Mouse (Mus musculus) stomach, postnatal 0 days (tissue): Measurements from ENCODE around the gene Vrk1. TPM values are rescaled to one million over a fixed set of nuclear protein-coding genes. Genes with fewer than 3 reads are reported as not detected.

Source experiments
- ATAC-seq: fragments of 200-750 bp; cut with Nextera tagmentation; 2 replicates; pipeline ENCODE4 v1.8.0; 2017; ENCODE audit not compliant: low FRiP score, low TSS enrichment
- DNase-seq: peaks from one replicate; pipeline ENCODE4 v3.0.0-alpha.2; 2016; ENCODE audit warnings: low spot score
- H3K27ac ChIP-seq: fragments of 300-500 bp; sonication (generic); replicated peaks from 2 replicates; pipeline ENCODE4 v1.5.1; 2014; ENCODE audit warnings: mild to moderate bottlenecking, control low read depth
- H3K27me3 ChIP-seq: fragments of 300-500 bp; sonication (generic); 2 replicates; pipeline ENCODE4 v1.6.1; 2014; ENCODE audit warnings: low read length; ENCODE audit not compliant: control insufficient read depth, insufficient read depth
- H3K36me3 ChIP-seq: fragments of 300-500 bp; sonication (generic); 2 replicates; pipeline ENCODE4 v1.6.1; 2014; ENCODE audit warnings: low read length, mixed read lengths; ENCODE audit not compliant: control insufficient read depth, insufficient read depth
- H3K4me1 ChIP-seq: fragments of 300-500 bp; sonication (generic); replicated peaks from 2 replicates; pipeline ENCODE4 v1.6.1; 2014; ENCODE audit warnings: antibody characterized with exemption; ENCODE audit not compliant: control insufficient read depth, insufficient read depth
- H3K4me2 ChIP-seq: fragments of 300-500 bp; sonication (generic); replicated peaks from 2 replicates; pipeline ENCODE4 v1.6.1; 2014; ENCODE audit warnings: low read depth, mild to moderate bottlenecking, control low read depth, moderate library complexity
- H3K4me3 ChIP-seq: fragments of 300-500 bp; sonication (generic); 2 replicates; pipeline ENCODE4 v1.5.1; 2014; ENCODE audit warnings: low read depth, low read length, control low read depth
- H3K9ac ChIP-seq: fragments of 300-500 bp; sonication (generic); 2 replicates; pipeline ENCODE4 v1.6.1; 2014; ENCODE audit warnings: mild to moderate bottlenecking, low read length, control low read depth, mixed read lengths
- H3K9me3 ChIP-seq: fragments of 300-500 bp; sonication (generic); 2 replicates; pipeline ENCODE4 v1.6.1; 2016; ENCODE audit warnings: low read length; ENCODE audit not compliant: control insufficient read depth
- CTCF ChIP-seq: IDR thresholded peaks from 2 replicates; pipeline ENCODE4 v1.5.1; 2016; ENCODE audit warnings: antibody characterized with exemption, low read depth, mild to moderate bottlenecking, moderate library complexity
- EP300 ChIP-seq: optimal IDR thresholded peaks from 2 replicates; pipeline ENCODE3; 2016; ENCODE audit warnings: antibody characterized with exemption
- WGBS: fragments of 180-500 bp; shearing (Covaris S2); extraction: QIAGEN DNeasy Blood & Tissue Kit; methylation state at CpG from one replicate; pipeline ENCODE4 v1.1.7; 2014; 5-methylcytosine and 5-hydroxymethylcytosine counted together
- polyA plus RNA-seq: library from polyadenylated mRNA; unstranded; fragments of >200 nt; fragmentation: Nextera tagmentation; extraction: Ambion mirVana; gene quantifications from 2 replicates; pipeline ENCODE4 v1.2.1, GENCODE M21; 2015

The Vrk1 gene
- polyA plus RNA-seq, 1 experiment from 2014 or later: 26.7 TPM

DNA sequence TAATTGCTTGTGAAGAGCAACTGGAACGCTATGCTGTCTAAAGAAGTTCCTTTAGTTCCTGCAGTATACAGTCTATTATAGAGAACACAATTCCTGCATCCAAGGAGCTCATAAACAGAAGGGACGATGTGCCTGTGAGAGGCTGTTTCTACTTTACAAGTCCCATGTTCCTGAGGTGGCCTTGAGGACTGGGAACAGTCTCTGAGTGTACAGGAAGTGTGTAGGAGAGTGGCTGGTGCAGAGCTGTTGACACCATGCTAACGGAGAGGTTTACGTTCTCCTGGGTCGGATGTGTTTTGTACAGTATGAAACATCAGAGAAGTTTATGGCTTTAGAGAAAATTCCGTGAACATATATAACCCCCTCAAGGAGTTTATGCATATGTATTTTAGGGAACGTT is 20.8 kb downstream of the Vrk1 start:
- no peak overlapping the region for H3K9ac ChIP-seq
- ATAC-seq: no peak
- H3K36me3 ChIP-seq: no peaks in the 10 kb centered on the region
- H3K27ac ChIP-seq: no peak overlapping the region
- TF ChIP-seq CTCF (no peak), EP300 (no peak)
- no peaks in the 10 kb centered on the region for H3K9me3 ChIP-seq
- H3K4me3 ChIP-seq: no peak overlapping the region
- H3K4me2 ChIP-seq: no peak overlapping the region
- no peaks in the 10 kb centered on the region for H3K4me1 ChIP-seq
- H3K27me3 ChIP-seq: no peaks in the 10 kb centered on the region
- 77% methylated on average over 7 of the region's 7 CpGs for WGBS
- no peak for DNase-seq

DNA sequence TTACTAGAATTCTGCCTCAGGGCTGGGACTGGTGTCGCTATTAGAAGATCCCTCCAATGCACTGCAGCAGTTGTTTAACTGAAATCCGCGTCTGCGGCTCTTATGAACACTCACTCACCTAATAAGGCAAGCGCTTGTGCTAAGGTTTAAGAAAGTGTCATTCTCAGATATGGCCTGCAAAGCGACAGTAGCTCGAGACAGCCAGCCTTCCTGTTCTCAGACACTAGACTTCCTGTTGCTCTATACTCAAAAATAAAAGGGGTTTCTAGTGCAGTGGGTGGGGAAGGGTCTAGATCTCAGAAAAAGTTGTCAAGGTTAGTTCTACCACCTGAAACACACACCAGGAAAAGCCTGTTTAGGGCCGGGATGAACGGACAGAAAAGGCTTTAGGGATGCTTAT is 21.9 kb downstream of the Vrk1 start:
- ATAC-seq (no peak), DNase-seq (no peak)
- Histone ChIP-seq H3K9me3 (no peaks in the 10 kb centered on the region), H3K4me1 (no peaks in the 10 kb centered on the region), H3K9ac (no peak overlapping the region), H3K27ac (no peak overlapping the region), H3K4me2 (no peak overlapping the region), H3K36me3 (no peaks in the 10 kb centered on the region), H3K27me3 (no peaks in the 10 kb centered on the region), H3K4me3 (no peak overlapping the region)
- 71% methylated on average over 9 of the region's 9 CpGs for WGBS
- TF ChIP-seq EP300: no peak
- TF ChIP-seq CTCF: no peak

DNA sequence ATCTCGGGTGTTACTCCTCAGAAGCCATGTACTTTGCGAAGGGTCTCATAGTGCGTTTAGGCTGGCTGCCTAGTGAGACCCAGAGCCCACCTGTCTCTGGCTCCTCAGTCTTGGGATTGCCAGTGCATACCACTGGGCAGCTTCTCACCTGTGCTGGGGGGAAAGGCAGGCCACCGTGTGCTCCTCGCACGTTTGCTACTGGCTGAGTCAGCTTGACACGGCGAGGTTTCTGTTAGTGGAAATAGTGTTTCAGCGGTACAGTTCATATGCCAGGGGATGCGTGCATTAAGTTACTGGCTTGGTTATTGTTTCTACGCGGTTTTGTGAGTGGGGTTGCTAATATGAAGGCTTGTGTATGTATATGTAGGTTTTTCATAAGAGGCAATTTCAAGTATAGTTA is 22.3 kb downstream of the Vrk1 start:
- TF ChIP-seq EP300 (no peak), CTCF (no peak)
- no peak overlapping the region for H3K4me3 ChIP-seq
- H3K27ac ChIP-seq: no peak overlapping the region
- H3K4me2 ChIP-seq: no peak overlapping the region
- 90% methylated on average over 12 of the region's 12 CpGs for WGBS
- H3K36me3 ChIP-seq: no peaks in the 10 kb centered on the region
- H3K9me3 ChIP-seq: no peaks in the 10 kb centered on the region
- no peaks in the 10 kb centered on the region for H3K4me1 ChIP-seq
- no peak overlapping the region for H3K9ac ChIP-seq
- no peaks in the 10 kb centered on the region for H3K27me3 ChIP-seq
- ATAC-seq (no peak), DNase-seq (no peak)

DNA sequence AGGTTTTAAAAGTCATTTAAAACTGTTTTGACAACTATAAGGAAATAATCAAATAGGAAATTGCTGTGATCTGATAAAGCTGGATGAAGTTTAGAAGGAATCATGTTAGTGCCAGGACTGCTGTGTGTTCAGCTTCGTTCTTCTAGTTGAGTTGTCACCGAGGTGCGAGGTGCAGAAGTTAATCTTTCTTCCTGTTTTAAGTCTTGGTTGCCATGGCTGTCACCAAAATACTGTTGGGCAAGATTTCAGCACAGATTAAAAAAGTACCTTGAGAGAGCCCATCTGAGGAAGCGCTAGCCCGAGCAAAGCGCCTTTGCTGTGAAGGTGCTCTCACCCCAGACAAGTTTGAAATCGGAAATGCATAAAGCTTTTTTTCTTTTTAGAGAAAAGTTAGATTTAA is 24.2 kb downstream of the Vrk1 start:
- TF ChIP-seq CTCF: no peak
- no peak for TF ChIP-seq EP300
- WGBS: 71% methylated on average over 7 of the region's 7 CpGs

DNA sequence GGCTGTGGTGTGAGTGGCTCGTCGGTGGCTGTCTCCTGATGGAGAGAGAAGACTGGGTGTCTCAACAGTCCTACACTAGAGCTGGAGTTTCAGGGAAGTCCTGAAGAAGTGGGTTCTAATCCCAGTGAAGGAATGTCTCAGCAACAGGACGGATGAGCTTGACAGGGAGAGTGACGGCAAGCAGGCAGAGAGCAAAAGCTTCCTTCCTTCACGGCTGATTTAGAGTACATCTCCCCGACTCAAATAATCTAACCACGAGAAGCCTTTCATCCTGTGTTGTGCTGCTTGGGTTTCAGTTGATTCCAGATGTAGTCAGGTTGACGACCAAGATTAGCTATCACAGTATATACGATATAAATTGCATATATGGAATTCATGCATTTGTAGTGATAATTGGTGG is 24.7 kb downstream of the Vrk1 start:
- Histone ChIP-seq H3K4me1 (no peaks in the 10 kb centered on the region), H3K4me2 (no peak overlapping the region), H3K4me3 (no peak overlapping the region), H3K9ac (no peak overlapping the region), H3K27ac (no peak overlapping the region), H3K36me3 (no peaks in the 10 kb centered on the region), H3K27me3 (no peaks in the 10 kb centered on the region), H3K9me3 (no peaks in the 10 kb centered on the region)
- WGBS: 89% methylated on average over 9 of the region's 9 CpGs
- DNase-seq (no peak), ATAC-seq (no peak)
- TF ChIP-seq CTCF (no peak), EP300 (no peak)

More for the DNA sequence above, 24.2 kb downstream of the Vrk1 start:
- Histone ChIP-seq H3K27me3 (no peaks in the 10 kb centered on the region), H3K9me3 (no peaks in the 10 kb centered on the region), H3K4me1 (no peaks in the 10 kb centered on the region), H3K4me3 (no peak overlapping the region), H3K4me2 (no peak overlapping the region), H3K9ac (no peak overlapping the region), H3K27ac (no peak overlapping the region), H3K36me3 (no peaks in the 10 kb centered on the region)
- no peak for ATAC-seq
- no peak for DNase-seq

DNA sequence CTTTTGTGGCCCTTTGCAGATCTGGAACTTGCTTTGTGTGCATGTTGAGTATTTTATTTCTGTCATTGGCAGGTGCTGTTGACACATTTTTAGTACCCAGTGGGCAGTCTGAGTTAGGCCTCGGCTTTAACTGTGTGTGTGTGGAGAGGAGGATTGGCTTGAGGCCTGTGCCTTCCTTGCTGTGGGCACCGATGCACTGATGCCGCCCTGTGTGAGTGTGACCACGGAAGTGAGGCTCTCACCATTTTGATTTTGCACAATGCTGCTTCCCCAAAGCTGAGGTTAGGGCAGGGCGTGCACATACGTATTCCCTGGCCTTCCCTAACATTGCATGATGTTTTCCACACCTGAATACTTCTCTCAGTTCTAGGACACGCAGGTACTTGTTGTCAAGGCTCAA is 30.2 kb downstream of the Vrk1 start:
- Histone ChIP-seq H3K9me3 (no peaks in the 10 kb centered on the region), H3K4me1 (no peaks in the 10 kb centered on the region), H3K4me2 (no peak overlapping the region), H3K27ac (no peak overlapping the region), H3K4me3 (no peak overlapping the region), H3K36me3 (no peaks in the 10 kb centered on the region), H3K9ac (no peak overlapping the region), H3K27me3 (no peaks in the 10 kb centered on the region)
- DNase-seq: no peak
- WGBS: 83% methylated on average over 7 of the region's 7 CpGs
- ATAC-seq: no peak
- no peak for TF ChIP-seq CTCF
- no peak for TF ChIP-seq EP300
